Comparison of ENCODE assay signal across 8 mouse cellular contexts in genomic region chr10:19185790-19186581, GRCm38 (mm10).
A peak's percentile ranks its signal among the peaks of the same experiment; 100 is the strongest.
DNase-seq lines count a peak whose midpoint lies in the region; ATAC-seq and TF ChIP-seq lines count a peak whose summit lies in the region.

No protein-coding gene starts in this region.

- peaks cover 11% of the 10 kb centered on the region for H3K9me3 ChIP-seq in E14TG2a.4 (ENCODE audit: low read length)
- H3K9me3 ChIP-seq in embryonic facial prominence, embryonic 10.5 days, result no peaks in the 10 kb centered on the region
- no peaks in the 10 kb centered on the region for H3K9me3 ChIP-seq in heart, embryonic 16.5 days (replicated peaks; ENCODE audit: control insufficient read depth, low read length)
- no peaks in the 10 kb centered on the region for H3K9me3 ChIP-seq in liver, embryonic 16.5 days (replicated peaks; ENCODE audit: control insufficient read depth, low read length)
- H3K9me3 ChIP-seq in neural tube, embryonic 11.5 days (ENCODE audit: control insufficient read depth, low read length), result no peaks in the 10 kb centered on the region

- H3K4me3 ChIP-seq in E14TG2a.4 (replicated peaks; ENCODE audit: low read length), result no peak overlapping the region
- peak overlapping the region; percentile 51 for H3K4me3 ChIP-seq in embryonic facial prominence, embryonic 10.5 days
- H3K4me3 ChIP-seq in heart, embryonic 16.5 days (ENCODE audit: low read length), result peak overlapping the region; percentile 49
- H3K4me3 ChIP-seq in liver, embryonic 16.5 days (ENCODE audit: low read depth, low read length), result peak overlapping the region; percentile 50
- H3K4me3 ChIP-seq in neural tube, embryonic 11.5 days (ENCODE audit: low read depth, low read length), result peak overlapping the region; percentile 13; the same call in 1 of the 2 replicates

- peak overlapping the region; percentile 62 for H3K9ac ChIP-seq in heart, embryonic 16.5 days (ENCODE audit: low read length)
- peak overlapping the region; percentile 47 for H3K9ac ChIP-seq in liver, embryonic 16.5 days (ENCODE audit: low read depth, low read length)
- peak overlapping the region; percentile 31 for H3K9ac ChIP-seq in neural tube, embryonic 11.5 days (ENCODE audit: low read length)

- peak overlapping the region; percentile 64 for H3K4me2 ChIP-seq in heart, embryonic 16.5 days (ENCODE audit: low read depth, low read length)
- H3K4me2 ChIP-seq in liver, embryonic 16.5 days (ENCODE audit: low read depth, low read length), result peak overlapping the region; percentile 63
- H3K4me2 ChIP-seq in neural tube, embryonic 11.5 days (ENCODE audit: low read depth), result peak overlapping the region; percentile 44

- 16% methylated on average over 18 of the region's 18 CpGs for WGBS in embryonic facial prominence, embryonic 10.5 days
- 6% methylated on average over 18 of the region's 18 CpGs for WGBS in heart, embryonic 16.5 days
- 4% methylated on average over 18 of the region's 18 CpGs for WGBS in liver, embryonic 16.5 days (ENCODE audit: insufficient replicate concordance)
- 16% methylated on average over 18 of the region's 18 CpGs for WGBS in neural tube, embryonic 11.5 days

- no peaks in the 10 kb centered on the region for H3K27me3 ChIP-seq in E14TG2a.4 (ENCODE audit: insufficient read depth, low read length)
- H3K27me3 ChIP-seq in embryonic facial prominence, embryonic 10.5 days (replicated peaks; ENCODE audit: low read depth, poor library complexity, severe bottlenecking), result peaks cover 25% of the 10 kb centered on the region
- peaks cover 4% of the 10 kb centered on the region; the same call in 1 of the 2 replicates for H3K27me3 ChIP-seq in heart, embryonic 16.5 days (ENCODE audit: control insufficient read depth, insufficient read depth, low read length)
- no peaks in the 10 kb centered on the region for H3K27me3 ChIP-seq in liver, embryonic 16.5 days (ENCODE audit: control insufficient read depth, insufficient read depth, low read depth, low read length)
- H3K27me3 ChIP-seq in neural tube, embryonic 11.5 days (ENCODE audit: control insufficient read depth, insufficient read depth, low read length), result no peaks in the 10 kb centered on the region

- peak; percentile 56; the same call in 1 of the 2 replicates for ATAC-seq in heart, embryonic 16.5 days (replicated peaks; ENCODE audit: extremely low read depth, insufficient read depth, low FRiP score)
- ATAC-seq in liver, embryonic 16.5 days (ENCODE audit: low read depth), result 0 out of 2 replicates have a peak, but pooled peaks have one; percentile 30
- ATAC-seq in neural tube, embryonic 11.5 days (ENCODE audit: insufficient read depth, low FRiP score, low TSS enrichment), result peak; percentile 70; the same call in 1 of the 2 replicates

- peaks cover 44% of the 10 kb centered on the region for H3K4me1 ChIP-seq in E14TG2a.4 (replicated peaks; ENCODE audit: low read depth, low read length)
- peaks cover 9% of the 10 kb centered on the region for H3K4me1 ChIP-seq in embryonic facial prominence, embryonic 10.5 days
- H3K4me1 ChIP-seq in heart, embryonic 16.5 days (ENCODE audit: control insufficient read depth, insufficient read depth, low read length), result 0 out of 2 replicates have a peak, but pooled peaks cover 2% of the 10 kb centered on the region
- H3K4me1 ChIP-seq in liver, embryonic 16.5 days (ENCODE audit: control insufficient read depth, low read depth, low read length), result peaks cover 2% of the 10 kb centered on the region
- no peaks in the 10 kb centered on the region for H3K4me1 ChIP-seq in neural tube, embryonic 11.5 days (ENCODE audit: control insufficient read depth, insufficient read depth, low read length)

- peak; percentile 11 for DNase-seq in adrenal gland, adult 8-10 months
- peak; percentile 51 for DNase-seq in embryonic facial prominence, embryonic 10.5 days (ENCODE audit: low spot score)
- DNase-seq in kidney, postnatal 14 days, result peak; percentile 54
- peak; percentile 50 for DNase-seq in neural tube, embryonic 11.5 days (ENCODE audit: low spot score)
- DNase-seq in thymus, postnatal 36 days, result peak; percentile 66 to 69

- H3K36me3 ChIP-seq in E14TG2a.4 (ENCODE audit: insufficient read depth, low read length), result no peaks in the 10 kb centered on the region; the same call in 1 of the 2 replicates
- no peaks in the 10 kb centered on the region for H3K36me3 ChIP-seq in embryonic facial prominence, embryonic 10.5 days (replicated peaks)
- H3K36me3 ChIP-seq in heart, embryonic 16.5 days (ENCODE audit: control insufficient read depth, insufficient read depth), result no peaks in the 10 kb centered on the region
- H3K36me3 ChIP-seq in liver, embryonic 16.5 days (ENCODE audit: control insufficient read depth, insufficient read depth), result no peaks in the 10 kb centered on the region
- no peaks in the 10 kb centered on the region for H3K36me3 ChIP-seq in neural tube, embryonic 11.5 days (ENCODE audit: control insufficient read depth, insufficient read depth, low read length)

- H3K27ac ChIP-seq in embryonic facial prominence, embryonic 10.5 days (replicated peaks), result peak overlapping the region; percentile 73
- H3K27ac ChIP-seq in heart, embryonic 16.5 days (ENCODE audit: low read length), result peak overlapping the region; percentile 41; the same call in 1 of the 2 replicates
- H3K27ac ChIP-seq in liver, embryonic 16.5 days (ENCODE audit: low read length), result no peak overlapping the region
- H3K27ac ChIP-seq in neural tube, embryonic 11.5 days (ENCODE audit: low read depth, low read length), result no peak overlapping the region

- TF ChIP-seq CTCF in E14TG2a.4 (conservative IDR thresholded peaks at IDR 0.05; ENCODE audit: low read length), result peak; percentile 75

Comparison
In these comparisons a context has a peak if more than half of its experiments do, and no peak if none do; other contexts are left out.
1. DNase-seq: peak in every context shown above with its lines; median percentile 68 in thymus, postnatal 36 days; 54 in kidney, postnatal 14 days; 51 in embryonic facial prominence, embryonic 10.5 days; 50 in neural tube, embryonic 11.5 days; 11 in adrenal gland, adult 8-10 months.
2. H3K27ac ChIP-seq: peak in embryonic facial prominence, embryonic 10.5 days (single experiment) and heart, embryonic 16.5 days (single experiment); none in liver, embryonic 16.5 days (single experiment) and neural tube, embryonic 11.5 days (single experiment).
3. Peak in every context shown above with its lines, with median percentiles within 50 percentile points of each other: ATAC-seq, H3K4me2 ChIP-seq and H3K9ac ChIP-seq.